Mouse (Mus musculus): ENCODE measurements around the gene Atp5mpl.
A peak's percentile ranks its signal among the peaks of the same experiment; 100 is the strongest.
"Not testable (repeated sequence)": the region's sequence is repeated elsewhere in the genome, so short reads cannot be mapped to it uniquely, and the experiment has no call there.

Atp5mpl gene

DNA sequence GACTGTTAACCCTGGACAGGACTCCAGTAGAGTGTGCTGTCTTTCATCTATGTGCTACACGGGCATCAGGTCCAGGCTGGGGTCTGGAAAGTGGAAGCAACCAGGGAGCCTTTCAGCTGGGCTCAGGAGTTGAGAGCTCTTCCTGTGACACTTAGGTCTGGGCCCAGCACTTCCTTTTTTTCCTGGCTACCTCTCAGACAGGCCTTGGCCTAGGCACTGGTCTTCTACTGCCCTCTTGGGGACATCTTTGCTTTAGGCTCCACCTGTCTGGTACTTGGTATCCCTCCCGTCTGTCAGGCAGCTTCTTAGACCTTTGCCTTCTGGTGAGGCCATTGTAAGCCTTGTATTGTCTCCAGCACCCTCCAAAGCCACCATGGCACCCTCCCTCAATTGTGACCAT, 20.1 kb downstream of the Atp5mpl start:
- peak; percentile 79 to 84 for DNase-seq

DNA sequence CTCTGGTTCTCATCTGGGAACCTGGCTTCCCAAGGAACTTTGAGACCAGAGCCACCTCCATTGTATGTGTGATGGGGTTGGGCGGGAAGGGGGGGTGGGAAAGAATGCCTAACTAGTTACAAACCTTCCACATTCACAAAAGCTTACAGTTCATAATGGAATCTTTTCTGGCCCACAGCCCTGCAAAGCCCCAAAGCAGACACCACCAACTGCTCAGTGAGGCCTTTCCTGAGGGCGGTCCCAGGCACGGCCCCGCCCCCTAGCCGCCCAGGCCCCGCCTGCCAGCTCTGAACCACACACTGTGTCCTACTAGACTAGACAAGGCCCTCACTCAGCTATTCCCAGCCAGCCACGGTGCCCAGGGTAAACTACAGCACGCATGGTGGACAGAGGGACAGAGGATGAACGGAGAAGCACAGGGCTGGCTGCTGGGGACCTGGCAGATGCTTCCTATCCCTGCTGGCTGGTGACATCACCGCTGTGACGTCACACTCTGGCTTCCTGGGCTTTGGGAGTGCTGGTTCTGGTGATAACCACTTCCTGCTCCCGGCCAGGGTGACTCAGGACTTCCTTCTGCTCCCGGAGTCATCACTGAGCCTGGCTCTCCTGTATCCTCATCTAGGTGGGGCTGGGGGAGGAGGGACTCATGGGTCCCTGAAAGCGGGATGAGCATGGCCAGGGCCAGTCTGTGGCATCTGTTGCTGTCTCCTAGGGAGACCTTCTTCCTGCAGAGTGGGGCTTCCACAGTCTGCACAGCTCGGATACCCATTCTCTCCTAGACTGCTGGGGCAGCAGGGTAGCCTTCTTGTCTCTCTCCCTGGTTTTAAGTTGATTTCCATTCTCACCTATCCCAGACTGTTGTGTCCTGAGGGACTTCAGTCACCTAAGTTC, 20.8 kb downstream of the Atp5mpl start:
- DNase-seq = not testable (repeated sequence)

DNA sequence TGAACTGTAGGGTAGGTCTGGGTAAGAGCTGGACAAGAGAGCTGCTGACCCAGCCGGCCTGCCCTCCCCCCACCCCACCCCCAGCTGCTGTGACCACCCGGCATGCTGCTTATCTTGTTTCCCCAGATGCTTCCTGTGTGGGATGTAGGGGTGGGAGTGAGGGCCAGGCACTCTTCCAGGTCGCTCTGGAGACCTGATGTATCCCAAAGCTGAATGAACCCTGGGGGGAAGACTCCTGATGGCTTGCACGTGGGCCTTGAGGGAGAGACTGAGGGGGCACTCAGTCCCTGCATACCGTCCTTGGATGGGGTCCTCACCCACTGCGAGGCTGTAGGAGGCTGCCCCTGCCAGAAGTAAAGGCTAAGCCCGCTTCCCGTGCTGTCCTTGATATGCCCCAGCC, 21.7 kb downstream of the Atp5mpl start:
- DNase-seq = peak in 1 of 2 experiments; percentile 53

DNA sequence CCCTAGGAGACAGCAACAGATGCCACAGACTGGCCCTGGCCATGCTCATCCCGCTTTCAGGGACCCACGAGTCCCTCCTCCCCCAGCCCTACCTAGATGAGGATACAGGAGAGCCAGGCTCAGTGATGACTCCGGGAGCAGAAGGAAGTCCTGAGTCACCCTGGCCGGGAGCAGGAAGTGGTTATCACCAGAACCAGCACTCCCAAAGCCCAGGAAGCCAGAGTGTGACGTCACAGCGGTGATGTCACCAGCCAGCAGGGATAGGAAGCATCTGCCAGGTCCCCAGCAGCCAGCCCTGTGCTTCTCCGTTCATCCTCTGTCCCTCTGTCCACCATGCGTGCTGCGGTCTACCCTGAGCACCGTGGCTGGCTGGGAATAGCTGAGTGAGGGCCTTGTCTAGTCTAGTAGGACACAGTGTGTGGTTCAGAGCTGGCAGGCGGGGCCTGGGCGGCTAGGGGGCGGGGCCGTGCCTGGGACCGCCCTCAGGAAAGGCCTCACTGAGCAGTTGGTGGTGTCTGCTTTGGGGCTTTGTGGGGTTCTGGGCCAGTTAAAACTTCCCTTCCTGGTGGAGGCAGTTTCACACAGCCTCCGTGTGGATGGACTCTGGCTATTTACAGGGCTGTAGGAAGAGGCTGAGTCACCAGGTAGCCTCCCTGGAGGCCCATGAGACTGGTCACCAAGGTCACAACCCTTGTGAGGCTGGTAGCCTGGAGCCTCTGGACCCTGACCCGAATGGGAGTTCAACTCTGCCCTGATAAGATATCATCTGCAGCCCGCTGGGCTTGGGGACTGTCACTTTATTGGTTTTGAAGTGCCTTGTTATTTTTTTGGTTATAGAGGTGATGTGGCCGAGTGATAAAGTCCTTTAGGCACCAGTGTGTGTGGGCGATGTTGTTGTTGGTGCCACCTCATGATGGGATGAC, 22.5 kb downstream of the Atp5mpl start:
- not testable (repeated sequence) for DNase-seq

DNA sequence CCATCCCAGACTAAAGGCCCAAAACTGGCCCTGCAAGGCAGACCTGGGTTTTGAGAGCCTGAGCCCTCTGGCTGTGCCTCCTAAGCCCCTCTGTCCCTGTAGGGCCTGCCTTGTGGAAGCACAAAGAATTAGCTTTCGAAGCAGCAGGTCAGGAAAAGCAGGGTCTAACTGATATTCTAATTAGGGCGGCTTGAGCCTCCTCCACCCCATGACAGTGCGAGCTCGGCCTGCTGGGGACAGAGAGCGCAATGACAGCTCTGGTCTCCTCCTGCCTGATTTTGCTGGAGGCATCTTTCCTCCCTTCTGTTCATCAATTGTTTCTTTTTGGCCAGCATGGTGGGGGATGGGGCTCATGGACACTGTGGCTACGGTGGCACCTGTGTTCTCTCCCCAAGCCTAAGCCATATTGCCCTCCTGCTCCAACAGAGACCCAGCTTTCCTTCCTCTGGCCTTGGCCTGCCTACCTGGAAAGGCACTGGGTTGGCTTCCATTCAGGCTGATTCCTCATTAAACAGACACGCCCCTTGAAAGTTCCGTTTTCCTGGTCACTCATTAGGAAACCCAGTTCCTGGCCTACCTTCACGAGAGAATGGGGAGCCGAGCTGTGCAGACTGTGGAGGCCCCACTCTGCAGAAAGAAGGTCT, 23.2 kb downstream of the Atp5mpl start:
- no peak for DNase-seq

DNA sequence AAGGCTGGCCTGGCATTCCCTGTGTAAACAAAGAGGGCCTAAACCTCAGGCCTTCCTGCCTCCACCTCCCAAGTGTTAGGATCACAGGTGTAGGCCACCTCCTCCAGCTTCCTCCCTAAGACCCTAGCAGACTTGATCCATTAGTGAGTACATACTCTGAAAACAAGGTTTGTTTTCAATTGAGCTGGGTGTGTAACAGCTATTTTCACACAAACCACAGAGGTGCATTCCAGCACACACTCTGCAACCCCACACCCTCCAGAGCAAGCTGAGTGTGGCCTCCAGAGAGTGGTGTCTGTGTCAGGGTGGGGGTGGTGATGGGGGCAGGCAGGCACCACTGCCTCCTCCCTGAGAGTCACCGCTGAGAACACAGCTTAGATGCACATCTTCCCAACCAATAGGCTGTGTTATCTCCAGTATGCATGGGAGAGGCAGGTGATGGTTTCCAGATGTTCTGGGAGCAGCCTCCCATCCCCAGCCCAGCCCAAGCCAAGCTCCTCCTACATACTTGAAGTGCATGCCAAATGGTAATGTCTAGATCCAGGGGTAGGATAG, 28.1 kb downstream of the Atp5mpl start:
- DNase-seq = no peak

DNA sequence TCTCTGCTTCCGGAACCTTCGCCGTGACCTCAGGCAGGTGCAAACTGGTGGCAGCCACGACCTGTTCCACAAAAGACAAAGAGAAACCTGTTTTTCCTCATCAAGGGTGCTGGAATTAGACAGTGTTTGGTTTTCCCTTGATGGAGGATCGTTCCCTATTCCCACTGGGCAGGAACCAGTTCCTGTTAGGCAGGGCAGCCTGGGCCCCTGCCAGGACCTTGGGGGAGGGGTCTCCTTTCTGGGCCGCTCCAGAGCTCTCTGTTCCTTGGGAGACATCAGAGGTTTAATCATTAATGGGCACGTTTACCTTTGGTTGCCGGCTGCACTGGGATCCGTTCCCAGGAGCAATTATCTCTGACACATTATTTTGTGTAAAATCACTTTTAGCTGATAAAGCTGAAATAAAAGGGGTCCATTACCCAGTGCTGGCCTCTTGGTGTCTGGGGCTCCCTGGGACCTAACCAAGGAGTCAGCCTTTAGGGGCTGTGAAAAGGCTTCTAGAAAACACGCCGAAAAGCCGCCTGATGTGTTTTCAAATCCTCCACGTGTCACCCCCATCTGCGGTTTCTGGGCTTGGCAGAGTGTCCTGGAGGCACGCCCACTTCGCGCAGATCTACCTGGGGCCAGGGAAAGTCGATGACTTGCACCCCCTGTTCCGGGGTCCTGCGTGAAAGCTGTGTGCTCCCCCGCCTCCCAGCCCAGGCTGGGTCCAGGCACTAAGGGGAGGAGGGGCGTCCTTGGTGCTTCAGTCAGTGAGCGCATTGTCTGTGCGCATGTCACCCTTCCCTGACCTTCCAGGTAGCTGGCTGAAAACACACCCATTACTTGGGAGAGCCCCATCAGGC, 29.8 kb downstream of the Atp5mpl start:
- DNase-seq = peak; percentile 95 to 97

DNA sequence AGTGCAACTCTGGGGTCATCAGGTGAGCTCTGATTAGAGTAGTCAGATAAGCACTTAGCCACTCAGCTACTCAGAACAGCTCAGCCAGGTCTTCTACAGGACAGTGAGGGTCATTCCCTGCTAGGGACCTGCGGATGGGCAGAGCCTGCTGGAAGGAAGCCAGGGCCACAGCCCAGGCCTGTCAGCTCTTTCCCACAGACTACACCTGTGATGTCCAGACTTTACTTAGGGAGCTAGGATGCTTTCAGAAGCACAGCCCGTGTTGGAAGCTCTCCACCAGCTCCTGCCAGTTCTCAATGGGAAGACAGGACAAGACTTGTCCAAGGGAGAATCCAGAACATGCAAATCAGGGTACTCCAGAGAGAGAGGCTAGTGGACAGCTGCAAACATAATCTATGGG, 32.8 kb downstream of the Atp5mpl start:
- DNase-seq = no peak

DNA sequence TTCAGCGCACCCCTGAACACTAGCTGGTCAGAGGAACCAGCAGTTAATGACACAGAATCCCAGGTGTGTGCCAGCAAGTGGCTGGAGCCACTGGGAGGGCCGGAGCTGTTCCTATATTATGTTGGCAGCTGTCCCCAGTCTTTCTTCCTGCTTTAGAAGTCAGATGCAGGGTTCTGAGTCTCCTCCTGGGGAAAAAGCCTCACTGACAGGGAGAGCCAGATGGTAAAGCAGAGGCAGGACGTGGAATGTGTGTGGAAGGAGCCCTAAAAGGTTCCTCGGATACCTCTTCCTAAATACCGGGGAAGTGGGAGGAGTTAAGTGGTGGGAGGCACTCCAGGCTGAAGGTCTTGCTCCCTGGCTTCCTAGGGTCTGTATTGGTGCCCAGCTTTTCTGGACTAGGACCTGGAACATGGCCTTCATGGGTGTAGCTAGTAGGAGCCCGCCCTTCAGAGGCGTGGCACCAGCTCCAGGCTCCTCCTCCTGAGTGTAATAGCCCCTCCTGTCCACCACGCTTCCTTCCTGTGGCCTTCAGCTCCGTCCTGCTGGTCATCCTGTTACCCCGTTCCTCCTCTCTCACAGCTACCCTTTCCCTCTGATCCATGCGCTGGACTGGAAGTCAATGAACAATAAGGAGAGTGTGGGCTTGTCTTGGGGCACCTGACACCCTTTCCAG, 33.6 kb downstream of the Atp5mpl start:
- peak; percentile 78 to 83 for DNase-seq

DNA sequence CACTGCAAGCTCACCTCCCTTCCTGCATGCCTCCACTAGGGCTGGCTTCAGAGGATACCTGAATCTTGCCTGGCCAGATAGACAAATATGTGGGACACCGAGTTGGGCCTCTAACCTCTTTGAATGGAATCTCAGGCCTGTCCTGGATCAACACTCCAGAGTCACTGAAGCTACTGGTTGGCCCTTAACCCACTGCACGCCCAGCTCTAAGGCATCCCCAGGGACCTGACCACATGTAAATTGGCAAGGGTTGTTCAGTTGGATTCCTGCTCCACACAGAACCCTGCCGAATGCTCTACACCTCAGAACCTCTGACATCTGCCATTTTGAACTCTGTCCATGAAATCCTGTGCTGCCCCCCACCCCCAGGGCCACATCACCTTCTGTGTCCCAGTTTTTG, 34.3 kb downstream of the Atp5mpl start:
- DNase-seq = no peak

DNA sequence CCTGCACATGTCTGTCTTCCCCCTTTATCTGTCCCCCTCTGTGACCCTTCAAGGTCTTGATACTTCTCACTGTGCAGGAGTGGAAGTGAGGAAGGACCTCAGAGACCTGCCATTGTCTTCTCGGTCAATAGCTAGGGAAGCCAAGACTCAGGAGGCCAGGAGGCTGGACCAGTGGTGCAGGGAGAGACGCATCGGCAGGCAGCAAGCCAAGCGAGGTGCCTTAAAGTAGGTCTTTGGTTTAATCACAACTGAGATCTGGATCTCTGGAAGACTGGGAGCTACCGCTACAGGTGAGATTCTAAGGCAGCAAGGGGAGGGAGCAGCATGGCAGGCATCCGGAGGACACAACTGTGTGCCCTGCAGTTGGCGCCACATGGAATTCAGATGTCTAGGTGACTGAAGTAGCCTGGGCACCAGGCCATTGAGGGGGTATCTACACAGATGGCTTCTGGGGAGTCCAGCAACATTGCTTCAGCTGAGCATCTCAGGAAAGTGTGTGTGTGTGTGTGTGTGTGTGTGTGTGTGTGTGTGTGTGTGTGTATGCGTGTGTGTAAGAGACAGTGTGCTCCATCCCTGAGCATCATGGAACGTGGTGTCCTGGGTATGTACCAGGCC, 35.3 kb downstream of the Atp5mpl start:
- no peak for DNase-seq

DNA sequence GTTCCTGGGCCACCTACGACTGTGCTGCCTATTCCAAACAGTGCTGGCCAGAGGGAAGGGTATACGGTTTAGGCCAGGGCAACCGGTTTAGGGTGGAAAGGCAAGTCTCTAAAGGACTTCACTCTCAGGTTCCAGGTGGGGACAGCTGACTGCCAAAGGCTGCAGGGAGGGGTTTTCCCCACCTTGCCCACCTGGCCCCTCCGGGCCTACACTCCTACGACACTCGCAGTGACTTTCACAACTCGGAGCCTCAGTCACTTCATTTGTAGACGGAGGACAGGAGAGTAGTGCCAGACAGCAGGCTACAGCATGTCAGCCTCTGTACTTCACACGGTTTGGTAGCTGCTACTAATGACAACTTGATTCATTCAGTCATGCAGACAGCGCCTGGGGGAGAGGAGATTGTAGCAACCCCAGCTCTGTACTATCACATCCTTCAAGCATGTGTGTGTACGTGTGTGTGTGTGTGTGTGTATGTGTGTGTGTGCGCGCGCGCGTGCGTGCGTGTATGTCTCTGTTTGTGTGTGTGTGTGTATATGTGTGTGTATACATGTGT, 38.3 kb downstream of the Atp5mpl start:
- no peak for DNase-seq

DNA sequence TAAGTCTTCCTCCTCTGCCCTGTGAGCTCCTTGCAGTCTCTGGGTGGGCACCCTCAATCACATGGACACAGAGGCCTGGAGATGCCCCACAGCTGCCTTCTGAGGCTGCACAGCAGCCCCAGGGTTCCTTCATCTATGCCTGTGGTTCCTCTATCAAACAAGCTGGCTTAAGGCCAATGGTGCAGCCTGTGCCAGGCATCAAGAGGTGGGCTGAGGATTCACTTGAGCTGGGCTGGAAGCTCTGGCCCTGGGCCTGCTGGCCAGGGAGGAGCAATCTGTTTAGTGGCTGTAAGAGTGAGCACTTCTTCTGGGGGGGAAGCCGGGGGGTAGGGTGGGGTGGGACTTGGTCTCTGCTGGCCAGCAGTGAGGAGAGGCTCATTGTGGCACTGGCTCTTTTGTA, 39.4 kb downstream of the Atp5mpl start:
- no peak for DNase-seq

DNA sequence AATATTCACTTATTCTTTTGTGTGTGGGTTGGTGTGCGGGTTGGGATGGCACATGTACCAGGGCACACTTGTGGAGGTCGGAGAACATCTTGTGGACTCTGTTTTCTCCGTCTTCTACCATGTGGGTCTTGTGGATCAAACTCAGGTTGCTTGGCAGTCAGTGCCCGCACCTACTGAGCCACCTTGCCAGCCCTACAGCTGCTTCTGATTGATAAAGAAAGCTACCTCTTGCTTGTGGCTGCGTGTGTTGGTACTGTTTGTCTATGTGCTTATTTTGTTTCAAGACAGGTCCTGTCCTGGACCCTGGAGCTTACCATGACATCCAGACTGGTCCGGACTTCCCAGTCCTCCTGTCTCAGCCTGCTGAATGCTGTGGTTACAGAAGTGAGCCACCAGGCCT, 43.7 kb downstream of the Atp5mpl start:
- no peak for DNase-seq

DNA sequence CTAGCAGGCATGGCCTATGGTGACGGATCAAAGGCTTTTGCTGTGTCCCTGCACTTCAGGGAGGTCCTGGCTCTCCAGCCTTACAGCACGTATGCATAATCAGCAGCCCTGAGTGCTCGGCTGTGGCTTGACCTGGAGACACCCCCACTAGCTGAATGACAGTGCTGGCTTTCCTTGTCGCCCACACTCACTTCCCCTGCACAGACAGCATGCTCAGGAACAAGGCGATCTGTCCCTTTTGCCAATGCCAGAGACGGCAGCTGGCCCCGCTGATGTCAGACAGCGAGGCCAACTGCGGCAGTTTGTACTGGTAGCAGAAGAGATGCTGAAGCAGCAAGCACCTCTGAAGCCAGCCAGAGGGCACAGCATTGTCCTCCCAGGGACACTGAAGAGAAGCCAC, 46.7 kb downstream of the Atp5mpl start:
- no peak for DNase-seq

DNA sequence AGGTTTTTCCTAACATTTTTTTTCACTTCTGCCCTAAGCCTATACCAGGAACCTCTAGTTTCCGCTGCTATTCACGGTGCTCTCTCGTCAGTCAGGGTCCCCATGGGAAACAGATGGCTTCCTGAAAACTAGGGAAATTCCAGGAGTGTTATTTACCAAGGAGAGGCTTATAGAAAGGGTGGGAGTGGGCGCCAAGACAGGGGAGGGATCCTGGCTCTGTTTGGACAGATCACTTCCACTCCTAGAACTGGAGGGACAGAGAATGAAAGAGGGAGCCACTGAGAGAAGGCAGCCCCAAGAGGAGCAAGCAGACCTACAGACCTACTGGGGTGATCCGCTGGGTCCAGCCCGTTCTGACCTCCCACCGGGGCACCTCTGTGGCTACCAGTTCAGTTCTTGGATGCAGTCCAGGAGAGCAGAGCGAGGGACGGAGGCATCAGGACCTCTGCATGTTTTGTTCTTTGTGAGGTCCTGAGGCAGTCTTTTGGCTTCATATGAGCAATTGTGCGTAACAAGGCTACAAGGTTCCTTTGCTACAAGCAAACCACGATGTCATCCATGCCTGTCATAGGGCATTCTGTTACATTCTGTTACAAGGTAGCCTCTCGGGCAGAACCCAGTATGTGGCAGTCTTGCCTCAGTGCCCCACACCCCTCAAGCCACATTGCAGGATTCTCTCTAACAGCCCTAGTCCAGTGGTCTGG, 50.1 kb downstream of the Atp5mpl start:
- peak in 1 of 2 experiments; percentile 30 for DNase-seq

DNA sequence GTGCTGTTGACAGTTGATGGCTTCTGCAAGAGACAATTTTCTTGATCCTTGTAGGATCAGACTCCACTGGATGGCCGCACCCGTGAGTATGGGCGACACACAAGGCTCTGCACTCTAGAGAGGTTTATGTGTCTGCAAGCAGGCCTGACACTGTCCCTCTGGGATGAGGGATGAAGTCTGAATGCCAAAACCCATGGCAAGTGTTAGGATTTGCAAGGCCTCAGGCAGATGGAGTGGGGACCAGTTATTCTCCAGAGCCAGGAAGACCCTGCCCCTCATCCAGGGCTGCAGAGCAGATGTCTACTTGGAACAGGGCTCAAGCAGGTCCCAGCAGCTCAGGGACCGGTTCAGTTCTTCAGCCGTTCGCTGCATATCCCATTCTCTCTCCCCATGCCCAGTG, 51.0 kb downstream of the Atp5mpl start:
- DNase-seq = no peak

DNA sequence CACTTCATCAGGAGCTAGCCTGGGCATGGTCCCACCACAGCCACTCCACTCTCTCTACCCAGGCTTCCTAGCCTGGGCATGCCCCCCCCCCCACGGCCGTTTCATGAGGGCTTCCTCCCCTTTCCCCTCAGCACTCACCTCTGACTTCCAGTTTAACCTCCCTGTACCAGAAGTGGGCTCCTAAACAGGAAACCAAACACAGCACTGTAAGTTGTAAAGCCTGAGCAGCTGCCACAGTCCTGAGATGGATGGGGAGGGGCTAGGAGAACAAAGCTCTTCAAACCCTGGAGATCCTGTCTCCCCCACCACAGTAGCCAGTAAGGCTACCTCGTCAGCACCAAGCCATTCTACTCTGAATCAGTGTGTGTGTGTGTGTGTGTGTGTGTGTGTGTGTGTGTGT, 52.7 kb downstream of the Atp5mpl start:
- DNase-seq = no peak

DNA sequence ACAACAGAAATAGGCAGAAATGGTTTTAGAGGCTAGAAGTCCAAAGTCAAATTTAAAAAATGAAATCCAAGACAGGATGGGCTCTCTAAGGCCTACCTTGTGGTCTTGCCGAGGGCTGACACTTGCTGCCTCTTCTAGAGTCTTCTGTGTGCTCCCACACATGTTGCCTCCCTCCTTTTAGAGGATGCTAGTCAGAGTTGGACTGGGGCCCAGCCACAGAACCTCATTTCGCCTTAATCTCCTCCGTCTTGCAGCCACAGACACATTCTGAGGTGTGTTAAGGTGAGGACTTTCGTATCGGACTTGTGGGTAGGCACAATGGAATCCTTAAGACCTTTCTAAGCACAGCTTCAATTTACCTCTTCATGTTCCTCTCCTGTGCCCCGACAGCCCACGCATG, 54.0 kb downstream of the Atp5mpl start:
- no peak for DNase-seq

DNA sequence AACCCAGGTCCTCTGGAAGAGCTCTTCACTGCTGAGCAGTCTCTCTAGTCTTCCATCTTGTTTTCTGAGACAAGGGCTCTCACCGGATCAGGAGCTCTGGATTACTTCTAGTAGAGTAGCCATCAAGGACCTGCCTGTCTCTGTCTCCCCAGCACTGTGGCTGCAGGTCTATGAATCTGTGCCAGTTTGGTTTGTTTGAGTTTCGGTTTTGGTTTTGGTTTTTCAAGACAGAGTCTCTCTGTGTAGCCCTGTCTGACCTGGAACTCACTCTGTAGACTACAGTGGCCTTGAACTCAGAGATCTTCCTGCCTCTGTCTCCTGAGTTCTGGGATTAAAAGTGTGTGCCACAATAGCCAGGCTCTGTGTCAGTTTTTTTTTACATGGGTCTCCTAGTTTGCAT, 55.0 kb downstream of the Atp5mpl start:
- no peak for DNase-seq

All from kidney, adult 8-10 months (tissue).